Mouse (Mus musculus) heart, postnatal 0 days (tissue): ENCODE measurements around the gene Chrd.

Experiments used
- CTCF ChIP-seq: IDR thresholded peaks from 2 replicates; pipeline ENCODE4 v1.5.1; 2016; ENCODE audit warnings: antibody characterized with exemption, control low read depth, low read depth
- EP300 ChIP-seq: IDR thresholded peaks from 2 replicates; pipeline ENCODE4 v1.6.1; 2016; ENCODE audit warnings: antibody characterized with exemption, low read depth

DNA sequence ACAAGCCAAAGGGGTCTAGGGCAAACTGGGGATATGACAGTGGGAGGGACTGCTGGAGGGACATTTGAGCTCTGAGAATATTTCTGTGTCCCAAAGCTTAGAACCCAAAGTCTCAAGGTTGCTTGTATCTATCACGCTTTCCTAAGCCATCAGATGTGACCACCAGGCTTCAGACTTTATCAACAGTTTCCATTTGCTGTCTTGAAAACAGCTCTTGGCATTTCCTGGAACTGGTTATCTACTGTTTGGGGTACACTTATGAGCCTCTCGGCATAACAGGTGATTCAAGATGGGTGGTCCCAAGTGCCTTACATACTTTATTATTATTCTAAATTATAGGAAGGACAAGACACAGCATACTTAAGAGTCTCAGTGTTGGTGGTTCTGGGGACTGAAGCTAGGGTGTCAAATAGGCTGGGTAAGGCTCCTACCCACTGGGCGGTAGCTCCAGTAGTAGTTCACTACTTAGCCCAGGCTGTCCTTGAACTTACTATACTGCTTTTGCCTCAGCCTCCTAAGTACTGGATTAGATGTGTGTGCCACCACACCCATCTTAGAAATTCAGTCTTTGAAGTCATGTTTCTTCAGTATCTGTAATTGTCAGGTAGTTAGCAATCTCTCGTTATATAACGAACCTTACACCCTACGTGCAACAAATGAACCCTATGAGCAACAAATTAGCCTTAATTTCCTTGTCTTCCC, 29.1 kb upstream of the Chrd start:
- TF ChIP-seq CTCF (no peak), EP300 (no peak)
